Mouse (Mus musculus) liver, embryonic 11.5 days (tissue): ENCODE data around the gene Snapc5. TPM values are rescaled to one million over a fixed set of nuclear protein-coding genes. Genes with fewer than 3 reads are reported as not detected.
"Not testable (repeated sequence)": the region's sequence is repeated elsewhere in the genome, so short reads cannot be mapped to it uniquely, and the experiment has no call there.

Experiments
- ATAC-seq: fragments of 200-750 bp; cut with Nextera tagmentation; replicated peaks from 2 replicates; pipeline ENCODE4 v1.8.0; 2017; ENCODE audit warnings: moderate number of reproducible peaks, mild to moderate bottlenecking, moderate TSS enrichment, moderate library complexity; ENCODE audit not compliant: low FRiP score
- DNase-seq: peaks from one replicate; pipeline ENCODE4 v3.0.0-alpha.2; 2017; ENCODE audit warnings: low spot score
- H3K27ac ChIP-seq: fragments of 300-500 bp; sonication (generic); 2 replicates; pipeline ENCODE4 v1.5.1; 2014; ENCODE audit warnings: mild to moderate bottlenecking, low read depth, low read length, control low read depth
- H3K27me3 ChIP-seq: fragments of 300-500 bp; sonication (generic); replicated peaks from 2 replicates; pipeline ENCODE4 v1.6.1; 2014; ENCODE audit warnings: low read length, mixed read lengths; ENCODE audit not compliant: control insufficient read depth, insufficient read depth
- H3K36me3 ChIP-seq: fragments of 300-500 bp; sonication (generic); 2 replicates; pipeline ENCODE4 v1.6.1; 2014; ENCODE audit warnings: mild to moderate bottlenecking, low read length, moderate library complexity, mixed read lengths; ENCODE audit not compliant: control insufficient read depth, insufficient read depth
- H3K4me1 ChIP-seq: fragments of 300-500 bp; sonication (generic); replicated peaks from 2 replicates; pipeline ENCODE4 v1.6.1; 2014; ENCODE audit warnings: low read length, mixed read lengths; ENCODE audit not compliant: control insufficient read depth, insufficient read depth
- H3K4me2 ChIP-seq: fragments of 300-500 bp; sonication (generic); 2 replicates; pipeline ENCODE4 v1.6.1; 2014; ENCODE audit warnings: mild to moderate bottlenecking, control low read depth, moderate library complexity
- H3K4me3 ChIP-seq: fragments of 300-500 bp; sonication (generic); 2 replicates; pipeline ENCODE4 v1.5.1; 2014; ENCODE audit warnings: low read depth, low read length, control low read depth
- H3K9ac ChIP-seq: fragments of 300-500 bp; sonication (generic); 2 replicates; pipeline ENCODE4 v1.6.1; 2014; ENCODE audit warnings: low read depth, low read length, control low read depth
- H3K9me3 ChIP-seq: fragments of 300-500 bp; sonication (generic); 2 replicates; pipeline ENCODE4 v1.6.1; 2016; ENCODE audit warnings: low read length, inconsistent platforms, mixed read lengths; ENCODE audit not compliant: control insufficient read depth
- WGBS: fragments of 180-500 bp; shearing (Covaris S2); extraction: QIAGEN DNeasy Blood & Tissue Kit; methylation state at CpG from one replicate; pipeline ENCODE4 v1.1.7; 2014; 5-methylcytosine and 5-hydroxymethylcytosine counted together
- polyA plus RNA-seq: library from polyadenylated mRNA; unstranded; fragments of >200 nt; fragmentation: Nextera tagmentation; extraction: Ambion mirVana; gene quantifications from 2 replicates; pipeline ENCODE4 v1.2.1, GENCODE M21; 2014

The Snapc5 gene
- 24.3 and 25.1 TPM in 2 replicates for polyA plus RNA-seq

DNA sequence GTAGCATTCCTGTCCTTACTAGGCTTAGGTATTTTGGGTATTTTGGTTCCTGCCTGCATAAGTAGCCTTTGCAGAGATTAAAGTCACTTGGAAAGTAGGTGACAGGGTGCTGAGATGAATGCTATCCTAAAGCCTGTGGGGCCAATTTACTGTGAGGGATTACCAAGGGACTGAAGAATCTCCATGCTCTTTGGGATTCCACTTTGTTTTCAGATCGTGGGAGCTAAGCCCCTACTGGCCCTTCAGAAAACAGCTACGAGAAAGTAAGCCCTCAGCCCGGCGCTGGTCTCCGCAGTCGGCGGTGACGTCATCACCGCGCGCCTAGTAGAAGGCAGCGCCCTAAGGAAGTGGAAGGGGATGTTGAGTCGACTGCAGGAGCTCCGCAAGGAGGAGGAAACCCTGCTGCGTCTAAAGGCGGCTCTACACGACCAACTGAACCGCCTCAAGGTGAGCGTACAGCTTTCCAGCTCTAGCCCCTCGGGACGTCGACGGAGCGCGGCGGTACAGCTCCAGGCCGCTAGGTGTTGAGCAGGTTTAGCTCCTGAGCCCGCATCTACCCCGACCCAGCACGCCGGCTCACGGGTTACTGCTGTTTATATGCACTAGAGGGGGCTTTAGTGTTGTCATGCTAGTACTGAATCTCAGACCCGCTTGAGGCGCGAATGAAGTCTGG, at the start of gene Snapc5:
TSS of gene Snapc5 (plus strand) at position 301 of the 673 bp plus-strand sequence.
- peaks cover 40% of the 10 kb centered on the region for H3K36me3 ChIP-seq
- DNase-seq (peak; percentile 93), ATAC-seq (peak; percentile 94)
- no peaks in the 10 kb centered on the region for H3K27me3 ChIP-seq
- H3K4me2 ChIP-seq = peak within 1 kb of the TSS; percentile 76
- WGBS = under 1% methylated on average over 35 of the region's 35 CpGs
- peak within 1 kb of the TSS; percentile 81 for H3K9ac ChIP-seq
- no peaks in the 10 kb centered on the region for H3K9me3 ChIP-seq
- H3K27ac ChIP-seq = peak within 1 kb of the TSS; percentile 76
- peak within 1 kb of the TSS; percentile 72 for H3K4me3 ChIP-seq
- H3K4me1 ChIP-seq = peaks cover 20% of the 10 kb centered on the region; the same call in 1 of the 2 replicates

- DNase-seq (no peak), ATAC-seq (no peak)
- no peak overlapping the region for H3K9ac ChIP-seq
- H3K27ac ChIP-seq = no peak overlapping the region
- H3K36me3 ChIP-seq = peaks cover 4% of the 10 kb centered on the region; the same call in 1 of the 2 replicates
- H3K9me3 ChIP-seq = no peaks in the 10 kb centered on the region
- no peak overlapping the region for H3K4me3 ChIP-seq
- no peak overlapping the region for H3K4me2 ChIP-seq
- H3K4me1 ChIP-seq = no peaks in the 10 kb centered on the region
- no peaks in the 10 kb centered on the region for H3K27me3 ChIP-seq
- 80% methylated on average over 6 of the region's 6 CpGs for WGBS
Measured at GRCm38 (mm10) chr9:64131623-64132022, 47.5 kb upstream of the Snapc5 start.

- not testable (repeated sequence) for H3K4me1 ChIP-seq, H3K9me3 ChIP-seq, H3K9ac ChIP-seq, H3K27me3 ChIP-seq, DNase-seq, H3K4me3 ChIP-seq, H3K27ac ChIP-seq, ATAC-seq, H3K4me2 ChIP-seq
- WGBS = 12% methylated on average over 6 of the region's 6 CpGs
- peaks cover 16% of the 10 kb centered on the region for H3K36me3 ChIP-seq
Measured at GRCm38 (mm10) chr9:64138896-64139295, 40.2 kb upstream of the Snapc5 start.

GRCm38 (mm10) chr9:64139879-64140278, 39.2 kb upstream of the Snapc5 start:
- Histone ChIP-seq H3K4me3 (no peak overlapping the region), H3K4me2 (no peak overlapping the region), H3K4me1 (no peaks in the 10 kb centered on the region), H3K9me3 (no peaks in the 10 kb centered on the region), H3K36me3 (peaks cover 16% of the 10 kb centered on the region), H3K27ac (no peak overlapping the region), H3K9ac (no peak overlapping the region), H3K27me3 (no peaks in the 10 kb centered on the region)
- no peak for DNase-seq
- no peak for ATAC-seq
- WGBS = 86% methylated on average over 9 of the region's 9 CpGs

DNA sequence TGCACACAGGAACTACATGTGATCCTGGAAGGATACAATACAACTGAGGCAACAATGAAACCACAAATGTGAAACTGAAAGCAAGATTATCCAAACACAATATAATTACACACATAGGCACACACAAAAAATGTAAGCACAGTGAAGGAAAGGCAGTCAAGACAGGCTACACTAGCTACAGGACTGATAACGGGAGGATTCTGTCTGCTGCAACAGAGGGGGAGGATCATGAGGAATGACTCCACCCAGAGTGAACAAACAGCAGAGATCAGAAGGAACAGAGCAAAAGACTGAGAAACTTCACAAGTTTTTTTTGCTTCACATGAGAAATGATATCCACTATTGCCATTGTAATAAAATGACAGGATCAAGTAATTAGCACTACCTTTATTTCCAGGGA, 22.4 kb upstream of the Snapc5 start:
- Histone ChIP-seq H3K4me2 (no peak overlapping the region), H3K4me3 (no peak overlapping the region), H3K36me3 (peaks cover 41% of the 10 kb centered on the region), H3K9ac (no peak overlapping the region), H3K9me3 (no peaks in the 10 kb centered on the region), H3K27ac (no peak overlapping the region), H3K27me3 (no peaks in the 10 kb centered on the region), H3K4me1 (no peaks in the 10 kb centered on the region)
- 63% methylated on average over 1 of the region's 1 CpGs for WGBS
- DNase-seq (no peak), ATAC-seq (peak; percentile 64; the same call in 1 of the 2 replicates)

GRCm38 (mm10) chr9:64160471-64160870, 18.6 kb upstream of the Snapc5 start:
- Histone ChIP-seq H3K36me3 (peaks cover 43% of the 10 kb centered on the region), H3K27ac (no peak overlapping the region), H3K4me2 (no peak overlapping the region), H3K4me3 (no peak overlapping the region), H3K27me3 (no peaks in the 10 kb centered on the region), H3K4me1 (no peaks in the 10 kb centered on the region), H3K9me3 (no peaks in the 10 kb centered on the region), H3K9ac (no peak overlapping the region)
- ATAC-seq (no peak), DNase-seq (no peak)
- WGBS = 88% methylated on average over 5 of the region's 5 CpGs

GRCm38 (mm10) chr9:64169967-64170366, 9.1 kb upstream of the Snapc5 start:
- H3K9ac ChIP-seq, H3K27me3 ChIP-seq, DNase-seq, H3K4me1 ChIP-seq, ATAC-seq, H3K9me3 ChIP-seq, H3K4me2 ChIP-seq, H3K36me3 ChIP-seq, H3K4me3 ChIP-seq, H3K27ac ChIP-seq: not testable (repeated sequence)
- WGBS = 89% methylated on average over 3 of the region's 3 CpGs

- WGBS = 2% methylated on average over 18 of the region's 18 CpGs
- no peaks in the 10 kb centered on the region for H3K9me3 ChIP-seq
- H3K27me3 ChIP-seq = no peaks in the 10 kb centered on the region
- H3K4me2 ChIP-seq = peak overlapping the region; percentile 70
- H3K27ac ChIP-seq = peak overlapping the region; percentile 90
- peak overlapping the region; percentile 96 for H3K9ac ChIP-seq
- peaks cover 27% of the 10 kb centered on the region for H3K36me3 ChIP-seq
- ATAC-seq (peak; percentile 11; the same call in 1 of the 2 replicates), DNase-seq (peak; percentile 86)
- peak overlapping the region; percentile 97 for H3K4me3 ChIP-seq
- H3K4me1 ChIP-seq = peaks cover 14% of the 10 kb centered on the region; the same call in 1 of the 2 replicates
Measured at GRCm38 (mm10) chr9:64172145-64172815, 6.8 kb upstream of the Snapc5 start.
